Mouse (Mus musculus) kidney, adult 2 months (tissue): ENCODE measurements around the gene Kcnh6.

Experiments
- CTCF ChIP-seq: fragments of 200-500 bp; conservative IDR thresholded peaks from 2 replicates; pipeline ENCODE4 v1.5.1; 2011; ENCODE audit warnings: low read depth, mild to moderate bottlenecking, control low read depth, low read length, moderate library complexity, mixed read lengths; ENCODE audit not compliant: insufficient read depth, insufficient read length
- POLR2A ChIP-seq: fragments of 200-500 bp; IDR thresholded peaks from one replicate; pipeline ENCODE4 v1.6.1; 2011; ENCODE audit warnings: low read depth, low read length, control low read depth

- no peak for TF ChIP-seq POLR2A
- TF ChIP-seq CTCF: no peak
Observed at GRCm38 (mm10) chr11:105978232-105978631, 29.7 kb upstream of the Kcnh6 start.
